Mouse (Mus musculus): ENCODE results near the gene Rab23. TPM values are rescaled to one million over a fixed set of nuclear protein-coding genes. Genes with fewer than 3 reads are reported as not detected.

The Rab23 gene
- total and polyA plus RNA-seq, 2 experiments, result 4.5 to 13.6 TPM

- no peak for TF ChIP-seq CTCF (IDR thresholded peaks at IDR 0.05; ENCODE audit: low read depth, low read length)
- DNase-seq (ENCODE audit: extremely low read depth, low read depth, low spot score), result no peak
- Histone ChIP-seq H3K4me1 (ENCODE audit: control insufficient read depth, insufficient read depth, low read length) (peaks cover 5% of the 10 kb centered on the region), H3K9ac (ENCODE audit: low read depth, low read length) (no peak overlapping the region), H3K36me3 (ENCODE audit: control insufficient read depth, insufficient read depth, low read length) (peaks cover 34% of the 10 kb centered on the region), H3K27ac (replicated peaks; ENCODE audit: insufficient read depth, low read depth, low read length) (no peak overlapping the region), H3K4me3 (ENCODE audit: insufficient read depth, low read depth, low read length) (no peak overlapping the region), H3K79me2 (ENCODE audit: control insufficient read depth, insufficient read depth, low read length) (no peaks in the 10 kb centered on the region), H3K27me3 (ENCODE audit: control insufficient read depth, insufficient read depth, low read length) (no peaks in the 10 kb centered on the region)
- 96% methylated on average over 9 of the region's 9 CpGs for WGBS
These were observed 52.4 kb downstream of the Rab23 start for GRCm38 (mm10) chr1:33772106-33772505.

GRCm38 (mm10) chr1:33776175-33776611, 56.5 kb downstream of the Rab23 start:
- 95% methylated on average over 14 of the region's 14 CpGs for WGBS
- no peaks in the 10 kb centered on the region for H3K27me3 ChIP-seq (ENCODE audit: control insufficient read depth, insufficient read depth, low read length)
- H3K9ac ChIP-seq (ENCODE audit: low read depth, low read length), result no peak overlapping the region
- TF ChIP-seq POLR2A (IDR thresholded peaks at IDR 0.05; ENCODE audit: extremely low read depth, insufficient read depth, low read length) (no peak), CTCF (IDR thresholded peaks at IDR 0.05; ENCODE audit: low read depth, low read length) (no peak)
- H3K79me2 ChIP-seq (ENCODE audit: control insufficient read depth, insufficient read depth, low read length), result no peaks in the 10 kb centered on the region
- H3K4me3 ChIP-seq (ENCODE audit: insufficient read depth, low read depth, low read length), result no peak overlapping the region
- H3K36me3 ChIP-seq (ENCODE audit: control insufficient read depth, insufficient read depth, low read length), result peaks cover 18% of the 10 kb centered on the region
- no peak overlapping the region for H3K27ac ChIP-seq (replicated peaks; ENCODE audit: insufficient read depth, low read depth, low read length)
- DNase-seq (ENCODE audit: extremely low read depth, low read depth, low spot score), result no peak
- H3K4me1 ChIP-seq (ENCODE audit: control insufficient read depth, insufficient read depth, low read length), result no peaks in the 10 kb centered on the region; the same call in 1 of the 2 replicates

DNA sequence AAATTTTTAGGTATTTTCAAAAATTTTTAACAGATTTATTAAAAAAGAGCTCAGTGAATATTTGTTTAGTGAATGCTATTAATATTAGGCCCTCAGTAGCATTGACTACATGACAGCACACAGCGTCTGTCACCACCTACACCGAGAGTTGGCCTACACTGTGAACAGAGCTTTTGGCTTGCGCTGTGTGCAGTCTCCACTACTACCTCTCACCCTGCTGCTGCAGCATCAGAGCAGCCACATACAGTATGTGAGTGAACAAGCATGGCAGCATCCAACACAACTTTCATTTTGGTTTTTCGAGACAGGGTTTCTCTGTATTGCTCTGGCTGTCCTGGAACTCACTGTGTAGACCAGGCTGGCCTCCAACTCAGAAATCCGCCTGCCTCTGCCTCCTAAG, 64.9 kb downstream of the Rab23 start:
- no peak overlapping the region for H3K9ac ChIP-seq (ENCODE audit: low read depth, low read length)
- WGBS, result 97% methylated on average over 5 of the region's 5 CpGs

DNA sequence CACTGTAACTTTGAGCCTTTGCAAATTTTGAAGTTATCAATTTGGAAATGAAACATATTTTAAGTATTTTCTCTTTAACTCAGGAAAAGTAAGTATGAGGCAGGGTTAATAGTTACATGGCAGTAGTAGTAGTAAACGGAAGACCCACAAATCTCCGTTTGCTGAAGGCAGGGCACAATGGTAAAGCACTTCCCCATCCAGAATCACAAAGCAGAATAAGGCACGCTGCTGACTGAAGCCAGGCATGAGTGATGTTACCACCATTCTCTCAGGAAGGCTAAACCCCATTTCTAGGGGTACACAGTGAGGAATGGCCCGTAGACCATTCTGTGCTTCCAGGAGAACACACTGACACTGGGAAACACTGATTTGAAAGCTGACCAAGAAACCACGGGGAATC, 68.4 kb downstream of the Rab23 start:
- H3K9ac ChIP-seq (ENCODE audit: low read depth, low read length), result no peak overlapping the region
- H3K4me1 ChIP-seq (ENCODE audit: control insufficient read depth, insufficient read depth, low read length), result no peaks in the 10 kb centered on the region
- DNase-seq (ENCODE audit: extremely low read depth, low read depth, low spot score), result no peak
- H3K27ac ChIP-seq (replicated peaks; ENCODE audit: insufficient read depth, low read depth, low read length), result no peak overlapping the region
- TF ChIP-seq CTCF (IDR thresholded peaks at IDR 0.05; ENCODE audit: low read depth, low read length) (no peak), POLR2A (IDR thresholded peaks at IDR 0.05; ENCODE audit: extremely low read depth, insufficient read depth, low read length) (no peak)
- H3K4me3 ChIP-seq (ENCODE audit: insufficient read depth, low read depth, low read length), result no peak overlapping the region
- peaks cover 5% of the 10 kb centered on the region; the same call in 1 of the 2 replicates for H3K79me2 ChIP-seq (ENCODE audit: control insufficient read depth, insufficient read depth, low read length)
- no peaks in the 10 kb centered on the region for H3K27me3 ChIP-seq (ENCODE audit: control insufficient read depth, insufficient read depth, low read length)
- 84% methylated on average over 5 of the region's 5 CpGs for WGBS
- no peaks in the 10 kb centered on the region for H3K36me3 ChIP-seq (ENCODE audit: control insufficient read depth, insufficient read depth, low read length)

More for the DNA sequence above, 64.9 kb downstream of the Rab23 start:
- Histone ChIP-seq H3K4me1 (ENCODE audit: control insufficient read depth, insufficient read depth, low read length) (no peaks in the 10 kb centered on the region), H3K27ac (replicated peaks; ENCODE audit: insufficient read depth, low read depth, low read length) (no peak overlapping the region), H3K79me2 (ENCODE audit: control insufficient read depth, insufficient read depth, low read length) (peaks cover 5% of the 10 kb centered on the region; the same call in 1 of the 2 replicates), H3K4me3 (ENCODE audit: insufficient read depth, low read depth, low read length) (no peak overlapping the region), H3K27me3 (ENCODE audit: control insufficient read depth, insufficient read depth, low read length) (no peaks in the 10 kb centered on the region), H3K36me3 (ENCODE audit: control insufficient read depth, insufficient read depth, low read length) (peaks cover 4% of the 10 kb centered on the region)
- no peak for DNase-seq (ENCODE audit: extremely low read depth, low read depth, low spot score)
- TF ChIP-seq CTCF (IDR thresholded peaks at IDR 0.05; ENCODE audit: low read depth, low read length) (no peak), POLR2A (IDR thresholded peaks at IDR 0.05; ENCODE audit: extremely low read depth, insufficient read depth, low read length) (no peak)

GRCm38 (mm10) chr1:33788493-33788892, 68.8 kb downstream of the Rab23 start:
- no peaks in the 10 kb centered on the region for H3K4me1 ChIP-seq (ENCODE audit: control insufficient read depth, insufficient read depth, low read length)
- H3K27ac ChIP-seq (replicated peaks; ENCODE audit: insufficient read depth, low read depth, low read length), result no peak overlapping the region
- 66% methylated on average over 3 of the region's 3 CpGs for WGBS
- peaks cover 8% of the 10 kb centered on the region; the same call in 1 of the 2 replicates for H3K79me2 ChIP-seq (ENCODE audit: control insufficient read depth, insufficient read depth, low read length)
- H3K36me3 ChIP-seq (ENCODE audit: control insufficient read depth, insufficient read depth, low read length), result no peaks in the 10 kb centered on the region
- H3K4me3 ChIP-seq (ENCODE audit: insufficient read depth, low read depth, low read length), result no peak overlapping the region
- no peaks in the 10 kb centered on the region for H3K27me3 ChIP-seq (ENCODE audit: control insufficient read depth, insufficient read depth, low read length)
- no peak for TF ChIP-seq POLR2A (IDR thresholded peaks at IDR 0.05; ENCODE audit: extremely low read depth, insufficient read depth, low read length)
- DNase-seq (ENCODE audit: extremely low read depth, low read depth, low spot score), result no peak
- H3K9ac ChIP-seq (ENCODE audit: low read depth, low read length), result no peak overlapping the region

Other genes with a start within 250 kb of the Rab23 start
- gene Prim2, start 50.1 kb upstream of the Rab23 start, total RNA-seq (2014; rRNA removed), result 5.0 and 5.1 TPM in 2 replicates
- gene Prim2, start 50.1 kb upstream of the Rab23 start, polyA plus RNA-seq (2012; rRNA removed), result 1.2 and 1.5 TPM in 2 replicates
- gene Bag2, start 37.9 kb downstream of the Rab23 start, total RNA-seq (2014; rRNA removed), result 2.1 and 3.6 TPM in 2 replicates
- 4.1 and 5.9 TPM in 2 replicates for gene Bag2, start 37.9 kb downstream of the Rab23 start, polyA plus RNA-seq (2012; rRNA removed)
- 10.4 and 12.4 TPM in 2 replicates for gene Zfp451, start 94.7 kb downstream of the Rab23 start, total RNA-seq (2014; rRNA removed)
- gene Zfp451, start 94.7 kb downstream of the Rab23 start, polyA plus RNA-seq (2012; rRNA removed), result 2.2 TPM in 2 replicates
- 0.18 and 0.40 TPM in 2 replicates for gene Bend6, start 187.9 kb downstream of the Rab23 start, total RNA-seq (2014; rRNA removed)
- 0.05 TPM in 2 replicates for gene Bend6, start 187.9 kb downstream of the Rab23 start, polyA plus RNA-seq (2012; rRNA removed)
- 53.6 and 60.4 TPM in 2 replicates for gene Dst, start 188.3 kb downstream of the Rab23 start, total RNA-seq (2014; rRNA removed)
- gene Dst, start 188.3 kb downstream of the Rab23 start, polyA plus RNA-seq (2012; rRNA removed), result 10.5 and 14.8 TPM in 2 replicates